Mouse (Mus musculus): ENCODE measurements around the gene Mfsd1. TPM values are rescaled to one million over a fixed set of nuclear protein-coding genes. Genes with fewer than 3 reads are reported as not detected.

Gene Mfsd1
- polyA plus RNA-seq (2014; fragmentation: Illumina TruSeq; extraction: RNeasy Lipid Tissue Mini Kit (QIAGEN cat#74804)), result 194 TPM

DNA sequence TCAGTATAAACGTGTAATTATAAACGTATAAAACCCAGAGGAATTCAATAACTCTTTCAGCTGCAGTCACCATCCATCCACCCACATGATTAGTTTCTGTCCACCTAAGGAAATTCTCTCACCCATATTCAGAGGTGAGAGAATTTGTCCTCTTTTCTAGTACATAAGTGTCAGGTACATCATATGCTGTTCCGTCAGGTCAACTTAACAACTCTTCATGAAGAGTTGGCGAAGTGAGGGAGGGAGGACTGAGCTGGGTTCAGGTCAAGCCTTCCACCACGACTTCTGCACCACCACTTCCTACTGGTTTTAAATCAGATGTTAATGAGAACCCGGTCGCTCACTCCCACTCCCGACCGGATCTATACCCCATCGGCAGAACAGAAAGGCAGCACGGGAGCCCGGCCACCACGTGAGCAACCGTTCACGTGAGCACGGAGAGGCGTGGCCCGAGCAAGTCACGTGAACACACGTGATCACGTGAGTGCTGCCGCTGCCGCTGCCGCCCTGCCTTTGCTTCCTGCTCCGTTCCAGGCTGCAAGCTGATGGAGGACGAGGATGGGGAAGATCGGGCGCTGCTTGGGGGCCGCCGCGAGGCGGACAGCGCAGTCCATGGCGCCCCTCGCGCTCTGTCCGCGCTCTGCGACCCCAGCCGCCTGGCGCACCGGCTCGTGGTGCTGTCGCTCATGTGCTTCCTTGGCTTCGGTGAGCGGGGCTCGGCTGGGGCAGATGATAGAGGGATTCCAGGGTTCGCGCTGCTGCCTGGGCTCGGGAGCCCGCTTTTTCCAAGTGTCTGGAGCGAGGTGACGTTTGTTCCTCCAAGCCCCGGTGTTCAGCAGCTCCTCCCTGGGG, at the start of gene Mfsd1:
Gene Mfsd1, plus strand, starts transcription at position 469 of the 852 bp plus-strand sequence.

Other genes starting within 250 kb of the Mfsd1 start
- 171 TPM for gene Mlf1, start 208.6 kb upstream of the Mfsd1 start, polyA plus RNA-seq (2014; fragmentation: Illumina TruSeq; extraction: RNeasy Lipid Tissue Mini Kit (QIAGEN cat#74804))
- not detected for gene Gm17402, start 207.6 kb upstream of the Mfsd1 start, polyA plus RNA-seq (2014; fragmentation: Illumina TruSeq; extraction: RNeasy Lipid Tissue Mini Kit (QIAGEN cat#74804))
- gene Gfm1, start 152.6 kb upstream of the Mfsd1 start, polyA plus RNA-seq (2014; fragmentation: Illumina TruSeq; extraction: RNeasy Lipid Tissue Mini Kit (QIAGEN cat#74804)), result 64.5 TPM
- gene Lxn, start 118.8 kb upstream of the Mfsd1 start, polyA plus RNA-seq (2014; fragmentation: Illumina TruSeq; extraction: RNeasy Lipid Tissue Mini Kit (QIAGEN cat#74804)), result 35.4 TPM
- not detected for gene Rarres1, start 67.2 kb upstream of the Mfsd1 start, polyA plus RNA-seq (2014; fragmentation: Illumina TruSeq; extraction: RNeasy Lipid Tissue Mini Kit (QIAGEN cat#74804))